Mouse (Mus musculus) left cerebral cortex, postnatal 14 days (tissue): ENCODE measurements at regions not wholly inside any gene's neighbourhood (a gene's known extent, or its start where the extent isn't known, plus 50 kb on each side); places are given as distances from the start of the nearest gene placed in this dataset.

Experiments
- DNase-seq, 2 experiments: peaks; one replicate each; pipeline ENCODE4 v3.0.0; 2021 to 2022; ENCODE audit warnings: low spot score in 2 of 2, mixed read lengths in 1 of 2
- intact Hi-C: fragments of 180-260 bp; cut with DNase I; formaldehyde crosslinking; loops from one replicate; pipeline ENCODE4 v1.15.1; 2025

DNA sequence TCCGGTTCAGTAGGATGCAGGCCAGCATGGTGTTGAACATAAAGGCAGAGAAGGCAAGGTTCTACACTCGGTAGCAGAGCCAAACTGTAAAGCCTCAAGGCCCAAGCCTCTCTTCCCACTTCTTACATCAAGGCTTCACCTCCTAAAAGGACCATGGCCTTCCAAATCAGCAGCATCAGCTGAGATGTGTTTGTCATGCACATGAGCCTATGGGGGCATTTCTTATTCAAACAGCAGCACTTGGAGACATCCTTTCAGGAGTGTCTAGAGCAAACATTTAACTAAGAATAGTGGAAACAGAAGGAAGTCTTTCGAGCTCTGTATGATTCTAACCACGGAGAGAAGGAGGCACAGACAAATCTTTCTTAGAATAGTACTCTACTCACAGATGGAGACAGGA is 115.0 kb upstream of the Rap2b start:
- intact Hi-C loops = loop anchor here (5.0 to 10.0 kb wide), 2 partner anchors 588 to 1211 kb away; no protein-coding TSS in a partner anchor
- DNase-seq = no peak

DNA sequence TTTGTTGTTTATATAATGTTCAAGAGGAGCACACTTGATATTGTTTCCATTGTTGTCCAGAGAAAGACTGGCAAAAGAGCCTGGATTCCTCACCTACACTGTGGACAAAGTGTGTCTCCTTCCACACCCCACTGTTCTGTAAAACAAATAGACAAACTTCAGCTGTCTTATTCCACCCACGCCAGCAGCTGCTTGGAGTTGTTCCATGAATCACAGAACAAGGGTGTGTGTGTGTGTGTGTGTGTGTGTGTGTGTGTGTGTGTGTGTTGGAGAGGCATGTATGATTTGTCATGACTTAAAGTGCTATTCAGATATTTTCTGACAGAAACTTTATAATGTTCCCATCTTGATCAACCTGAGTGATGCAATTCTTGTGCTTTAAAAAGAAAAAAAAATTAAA is 114.1 kb upstream of the Rap2b start:
- intact Hi-C loops = loop anchor here (5.0 to 10.0 kb wide), 2 partner anchors 587 to 1210 kb away; no protein-coding TSS in a partner anchor
- DNase-seq = peak; percentile 25 to 59

DNA sequence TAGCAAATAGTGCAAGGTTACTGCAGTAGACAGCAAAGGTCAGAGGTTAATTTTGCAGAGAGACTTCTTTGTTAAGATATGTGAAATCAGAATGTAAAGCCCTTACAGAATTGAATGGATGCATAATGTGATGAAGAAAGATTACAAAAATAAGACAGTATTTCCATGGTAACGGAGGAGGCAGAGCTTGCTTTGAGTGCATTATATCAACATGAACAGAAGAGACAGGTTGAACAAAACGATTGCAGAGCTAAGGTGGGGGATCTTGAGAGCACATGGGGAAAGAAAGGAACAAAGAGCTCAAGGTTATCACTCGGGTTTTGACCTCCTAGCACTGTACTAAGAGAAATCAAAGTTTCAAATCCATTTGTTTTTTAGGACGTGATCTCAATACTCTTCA is 106.2 kb upstream of the Rap2b start:
- DNase-seq = peak in 1 of 2 experiments; percentile 30
- intact Hi-C loops = no loop called here

DNA sequence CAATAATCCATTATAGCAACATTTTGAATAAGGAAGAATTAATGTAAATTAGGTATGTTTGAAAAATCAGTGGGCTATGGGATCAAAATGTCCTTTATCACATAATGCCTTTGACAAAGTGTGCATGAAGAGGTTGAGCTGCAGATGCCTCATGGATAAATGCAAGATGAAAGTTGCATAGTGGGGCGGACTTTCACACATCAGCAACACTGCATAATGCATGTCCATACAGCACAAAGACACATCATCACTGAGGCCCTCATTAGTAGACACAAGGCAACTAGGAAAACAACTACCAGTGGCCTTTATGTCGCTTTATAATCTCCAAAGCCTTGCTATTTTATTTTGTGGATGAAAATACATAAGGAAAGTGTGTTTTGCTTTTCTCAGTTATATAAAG is 105.8 kb upstream of the Rap2b start:
- DNase-seq = no peak
- intact Hi-C loops = no loop called here

DNA sequence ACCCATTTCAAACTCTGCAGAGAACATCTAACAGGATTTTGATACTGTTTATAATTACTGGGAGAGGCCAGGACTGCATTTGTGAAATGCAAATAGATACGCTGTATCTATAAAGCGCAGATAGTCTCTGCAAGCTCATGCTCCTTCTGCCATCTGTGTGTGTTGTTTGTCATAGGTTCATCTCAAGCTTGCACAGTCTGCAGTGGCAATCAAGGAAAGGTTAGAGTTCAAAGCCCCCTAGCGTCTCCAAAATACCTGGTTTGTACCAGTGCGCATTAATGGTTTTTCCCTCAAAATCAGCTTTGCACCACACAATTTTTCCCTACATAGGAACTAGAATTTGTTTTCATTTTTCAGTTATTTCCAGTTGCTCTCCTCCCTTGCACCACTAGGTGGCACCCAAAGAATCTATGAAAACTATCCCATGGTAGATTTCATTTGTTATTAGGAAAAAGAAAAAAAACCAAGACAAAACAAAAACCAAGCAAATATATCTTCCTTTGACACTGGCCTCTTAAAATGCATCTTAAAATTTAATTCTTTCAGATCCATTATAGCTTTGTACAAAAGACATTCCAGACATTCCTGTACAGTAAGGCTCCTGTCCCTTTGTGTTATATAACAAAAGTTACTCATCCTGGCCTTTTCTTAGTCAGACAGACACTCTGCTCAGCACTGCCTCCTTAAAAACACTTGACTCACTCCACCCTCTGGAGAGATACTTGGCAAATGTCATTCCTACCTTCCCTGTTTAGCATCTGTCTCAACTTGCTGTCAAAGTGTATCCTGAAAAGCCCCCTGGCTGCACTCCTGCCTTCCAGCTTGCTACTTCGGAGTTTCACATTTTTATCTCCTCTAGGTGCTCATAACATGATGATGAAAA is 92.7 kb upstream of the Rap2b start:
- intact Hi-C loops = loop anchor here (5.0 kb wide), 2 partner anchors 94 to 924 kb away; partner anchors contain the start of gene Rap2b

DNA sequence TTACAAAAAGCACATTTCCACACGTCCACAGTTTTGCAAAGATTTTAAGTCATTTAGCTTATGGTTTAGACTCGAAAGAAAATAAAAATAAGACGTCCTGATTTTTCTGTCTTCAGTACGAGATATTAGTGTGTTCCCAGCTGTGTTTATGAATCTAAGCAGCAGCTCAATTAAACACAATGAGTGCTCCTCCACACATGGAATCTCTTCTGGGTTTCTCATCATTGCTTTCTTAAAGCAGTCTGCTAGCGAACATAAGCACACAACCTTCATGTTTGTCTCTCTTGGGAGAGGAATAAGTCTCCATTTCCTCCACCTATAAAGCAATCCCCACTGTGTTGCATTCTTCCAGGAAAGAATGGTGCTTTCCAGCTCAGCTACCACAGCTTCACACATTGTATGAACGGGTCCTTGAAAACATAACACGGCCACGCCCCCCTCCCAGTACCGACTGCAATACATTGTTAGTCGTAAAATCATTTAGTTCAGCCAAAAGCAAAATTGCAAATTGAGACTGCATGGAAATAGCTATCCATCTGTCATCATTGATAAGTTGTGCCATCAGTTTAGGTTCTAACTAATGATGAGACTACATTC is 75.4 kb upstream of the Rap2b start:
- DNase-seq = no peak

More for the DNA sequence above, 92.7 kb upstream of the Rap2b start:
- peak; percentile 80 to 84 for DNase-seq

DNA sequence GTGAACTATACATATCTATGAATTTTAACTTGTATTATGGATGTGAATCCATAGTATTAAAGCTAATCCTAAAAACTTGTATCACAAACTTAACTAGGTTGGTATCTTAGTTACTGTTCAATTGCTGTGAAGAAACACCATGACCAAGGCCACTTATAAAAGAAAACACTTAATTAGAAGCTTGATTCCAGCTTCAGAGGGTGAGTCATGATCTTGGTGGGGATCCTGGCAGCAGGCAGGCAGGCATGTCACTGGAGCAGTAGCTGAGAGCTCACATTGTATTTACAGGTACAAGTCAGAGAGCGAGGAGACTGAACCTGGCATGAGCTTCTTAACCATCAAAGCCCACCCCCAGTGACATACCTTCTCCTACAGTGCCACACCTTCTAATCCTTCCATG is 73.2 kb upstream of the Rap2b start:
- intact Hi-C loops = no loop called here

More for the DNA sequence above, 75.4 kb upstream of the Rap2b start:
- intact Hi-C loops = no loop called here

DNA sequence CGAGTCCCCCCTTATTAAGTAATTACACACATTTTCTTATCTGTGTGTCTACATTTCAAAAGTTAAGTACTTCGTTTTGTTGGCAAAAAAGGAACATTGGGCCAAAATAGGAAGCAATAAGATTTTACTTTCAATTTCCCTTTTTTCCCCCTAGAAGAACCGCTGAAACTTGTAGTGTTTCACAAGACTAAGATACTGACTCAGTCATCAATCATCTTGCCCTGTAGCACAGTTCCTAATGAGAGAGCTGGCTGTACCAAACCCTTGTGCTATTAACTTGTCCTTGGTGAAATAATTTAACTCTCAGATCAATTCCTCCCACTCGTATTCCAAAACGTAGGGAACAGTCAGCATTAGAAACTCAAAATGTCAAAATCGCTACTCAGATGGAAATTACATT is 66.6 kb upstream of the Rap2b start:
- no peak for DNase-seq
- intact Hi-C loops = no loop called here

More for the DNA sequence above, 73.2 kb upstream of the Rap2b start:
- DNase-seq = no peak

DNA sequence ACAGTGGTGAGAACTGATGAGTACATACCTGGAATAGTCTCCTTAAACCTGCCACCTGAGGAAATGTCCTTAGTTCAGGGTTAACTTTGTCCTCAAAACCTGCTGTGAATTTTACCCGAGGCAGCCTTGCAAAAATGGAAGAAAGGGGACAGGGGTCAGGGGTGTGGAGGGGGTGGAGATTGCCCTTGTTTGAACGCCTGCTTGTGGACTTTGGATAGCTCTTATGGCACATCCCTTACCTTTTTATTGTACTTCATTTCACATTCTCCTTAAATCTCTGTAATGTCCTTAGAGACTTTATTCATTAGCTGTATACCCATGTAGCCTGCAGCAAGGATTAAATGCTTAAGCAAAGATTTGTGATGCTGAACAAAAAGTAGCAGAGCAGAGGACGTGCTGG is 64.1 kb upstream of the Rap2b start:
- intact Hi-C loops = no loop called here
- DNase-seq = no peak

DNA sequence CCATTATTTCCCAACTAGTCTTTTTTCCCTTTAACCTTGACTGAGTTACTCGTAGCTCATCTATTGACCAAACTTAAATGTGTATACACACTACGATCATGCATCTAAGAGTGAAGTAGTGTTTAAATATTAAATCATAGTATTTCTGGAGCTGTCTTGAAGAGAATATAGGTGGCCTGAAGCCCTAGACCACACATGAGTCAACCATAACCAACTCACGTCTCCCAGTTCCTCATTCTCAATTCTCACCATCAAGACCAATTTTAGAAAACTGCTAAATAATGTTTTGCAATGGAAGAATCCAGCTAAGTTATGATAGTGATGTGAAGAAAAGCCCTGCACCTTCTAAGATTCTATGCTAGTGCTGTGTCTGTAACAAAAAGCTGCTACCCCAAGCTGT is 59.2 kb upstream of the Rap2b start:
- intact Hi-C loops = no loop called here
- DNase-seq = no peak

DNA sequence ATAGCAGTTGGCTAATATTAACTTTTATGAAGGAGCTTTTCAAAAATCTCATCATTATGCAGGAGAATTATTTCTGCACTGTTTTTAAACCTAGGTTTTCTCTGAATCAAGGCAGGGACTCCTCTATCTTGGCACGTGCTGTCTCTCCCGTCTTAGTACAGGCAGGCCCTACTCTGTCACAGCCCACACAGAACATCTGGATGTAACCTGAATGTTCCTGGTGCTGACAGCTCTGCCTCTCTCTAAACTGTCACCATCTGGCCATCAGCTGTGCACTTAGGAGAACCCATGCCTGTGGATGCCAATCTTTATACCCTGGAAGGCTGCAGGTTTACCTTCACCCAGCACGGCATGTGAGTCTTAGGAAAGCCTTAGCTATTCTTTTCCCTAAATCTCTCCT is 58.0 kb upstream of the Rap2b start:
- intact Hi-C loops = no loop called here
- DNase-seq = peak; percentile 14 to 24

DNA sequence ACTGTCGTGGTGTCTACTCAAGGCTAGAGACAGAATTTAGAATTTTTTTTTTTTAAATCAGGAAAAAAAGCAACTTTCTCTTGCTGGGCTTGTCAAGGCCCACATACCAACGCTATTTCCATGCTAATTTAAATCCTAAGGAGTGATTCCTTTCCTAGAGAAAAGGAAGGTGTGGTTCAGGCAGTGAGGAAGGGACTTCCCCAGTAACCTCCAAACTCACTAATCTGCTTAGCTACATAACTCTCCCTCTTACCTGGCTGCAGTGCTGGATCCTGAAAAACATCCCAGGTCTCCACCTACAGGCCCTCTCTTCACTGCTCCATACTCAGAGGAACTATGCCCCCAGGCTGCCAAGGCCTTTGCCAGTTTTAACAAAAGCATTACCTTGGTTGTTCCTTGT is 55.1 kb upstream of the Rap2b start:
- intact Hi-C loops = no loop called here

DNA sequence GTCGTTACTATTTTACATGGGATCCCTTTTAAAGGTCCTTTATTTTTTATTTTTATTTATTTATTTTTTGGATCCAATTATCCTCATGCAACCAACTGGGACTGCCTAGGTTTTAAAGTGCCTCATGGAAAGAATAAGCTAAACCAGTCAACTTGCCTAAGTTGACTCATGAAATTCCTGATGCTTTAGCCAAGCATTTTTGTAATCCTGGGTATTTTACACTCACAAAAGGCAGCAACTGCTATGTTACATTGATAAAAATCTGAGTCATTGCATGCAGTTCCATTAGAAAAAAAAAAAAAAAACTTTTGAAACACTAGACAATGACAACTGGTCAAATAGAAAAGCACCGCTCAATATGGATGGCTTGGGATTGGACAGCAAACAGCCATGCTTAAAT is 52.7 kb upstream of the Rap2b start:
- intact Hi-C loops = no loop called here

More for the DNA sequence above, 55.1 kb upstream of the Rap2b start:
- DNase-seq = no peak

DNA sequence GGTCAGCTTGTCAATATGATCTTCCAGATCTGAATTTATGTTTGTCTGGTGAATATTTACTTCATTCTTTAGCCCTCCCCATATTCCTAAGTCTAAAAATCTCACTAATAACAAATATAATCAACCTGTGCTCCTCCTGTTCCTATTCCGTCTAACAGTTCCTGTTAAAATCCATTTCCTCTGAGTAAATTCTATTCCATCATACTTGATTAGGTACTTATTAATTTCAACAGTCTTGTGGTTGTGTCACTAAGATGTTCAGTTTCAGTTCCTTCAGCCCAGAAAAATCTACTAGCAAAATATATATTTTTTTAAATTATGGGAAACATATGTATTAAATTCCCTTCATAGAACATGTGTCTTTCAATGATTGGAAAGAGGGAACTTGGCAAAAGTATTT is 52.2 kb upstream of the Rap2b start:
- intact Hi-C loops = no loop called here
- DNase-seq = no peak

More for the DNA sequence above, 52.7 kb upstream of the Rap2b start:
- no peak for DNase-seq
